Mouse (Mus musculus) forebrain, embryonic 15.5 days (tissue): ENCODE measurements around the gene Ajm1. TPM values are rescaled to one million over a fixed set of nuclear protein-coding genes. Genes with fewer than 3 reads are reported as not detected.

Experiments
- ATAC-seq: fragments of 200-750 bp; cut with Nextera tagmentation; replicated peaks from 2 replicates; pipeline ENCODE4 v1.8.0; 2017; ENCODE audit warnings: mild to moderate bottlenecking, moderate TSS enrichment, moderate library complexity
- H3K27ac ChIP-seq: fragments of 300-500 bp; sonication (generic); replicated peaks from 2 replicates; pipeline ENCODE4 v1.5.1; 2015; ENCODE audit warnings: mild to moderate bottlenecking, inconsistent platforms
- H3K27me3 ChIP-seq: fragments of 300-500 bp; sonication (generic); 2 replicates; pipeline ENCODE4 v1.6.1; 2015; ENCODE audit warnings: inconsistent platforms
- H3K36me3 ChIP-seq: fragments of 300-500 bp; sonication (generic); 2 replicates; pipeline ENCODE4 v1.6.1; 2015; ENCODE audit warnings: mild to moderate bottlenecking, inconsistent platforms
- H3K4me1 ChIP-seq: fragments of 300-500 bp; sonication (generic); 2 replicates; pipeline ENCODE4 v1.6.1; 2015; ENCODE audit warnings: inconsistent platforms
- H3K4me2 ChIP-seq: fragments of 300-500 bp; sonication (generic); replicated peaks from 2 replicates; pipeline ENCODE4 v1.6.1; 2015; ENCODE audit warnings: mild to moderate bottlenecking, inconsistent platforms
- H3K4me3 ChIP-seq: fragments of 300-500 bp; sonication (generic); 2 replicates; pipeline ENCODE4 v1.5.1; 2015; ENCODE audit warnings: mild to moderate bottlenecking, inconsistent platforms
- H3K9ac ChIP-seq: fragments of 300-500 bp; sonication (generic); replicated peaks from 2 replicates; pipeline ENCODE4 v1.6.1; 2015; ENCODE audit warnings: mild to moderate bottlenecking, inconsistent platforms
- H3K9me3 ChIP-seq: fragments of 300-500 bp; sonication (generic); 2 replicates; pipeline ENCODE4 v1.6.1; 2016; ENCODE audit warnings: inconsistent platforms
- WGBS: fragments of 180-500 bp; shearing (Covaris S2); methylation state at CpG from one replicate; pipeline ENCODE4 v1.1.7; 2015; ENCODE audit warnings: mixed read lengths; 5-methylcytosine and 5-hydroxymethylcytosine counted together
- polyA plus RNA-seq: library from polyadenylated mRNA; unstranded; fragments of >200 nt; fragmentation: Nextera tagmentation; extraction: Ambion mirVana; gene quantifications from 2 replicates; pipeline ENCODE4 v1.2.1, GENCODE M21; 2015

Ajm1 gene
- 5.5 and 5.9 TPM in 2 replicates for polyA plus RNA-seq

DNA sequence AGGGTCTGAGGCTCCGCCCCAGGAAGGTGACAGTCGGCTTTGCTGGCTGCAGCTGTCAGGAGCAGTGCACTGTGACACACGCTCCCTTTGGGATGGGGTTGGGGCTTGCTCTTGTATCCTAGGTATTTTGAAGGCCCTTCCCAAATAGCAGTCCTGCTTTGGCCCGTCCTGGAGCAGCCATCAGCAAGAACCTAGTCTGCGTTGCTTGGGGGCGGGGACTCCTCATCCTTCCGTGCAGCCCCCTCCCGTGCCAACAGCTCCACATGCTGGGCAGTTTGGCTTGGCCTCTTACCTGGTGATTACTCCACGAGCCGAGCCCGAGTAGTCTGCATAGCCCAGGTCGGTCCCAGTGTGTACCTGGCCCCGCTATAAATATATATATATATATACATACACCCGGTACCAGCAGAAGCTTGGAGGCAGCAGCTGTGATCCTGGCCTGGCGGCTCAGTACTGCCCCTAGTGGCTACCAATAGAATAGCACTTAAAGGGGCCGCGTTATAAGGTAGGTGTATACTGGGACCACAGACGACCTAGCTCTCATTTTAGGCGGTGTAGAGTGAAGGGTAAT is at the start of gene Ajm1:
Gene Ajm1, minus strand, starts transcription at position 464 of the 571 bp plus-strand sequence.
- peaks cover 55% of the 10 kb centered on the region for H3K4me1 ChIP-seq
- peak within 1 kb of the TSS; percentile 6; the same call in 1 of the 2 replicates for H3K27ac ChIP-seq

GRCm38 (mm10) chr2:25628738-25629137 is 47.2 kb upstream of the Ajm1 start:
- Histone ChIP-seq H3K9me3 (no peaks in the 10 kb centered on the region), H3K9ac (no peak overlapping the region), H3K4me1 (no peaks in the 10 kb centered on the region), H3K27ac (no peak overlapping the region), H3K27me3 (no peaks in the 10 kb centered on the region), H3K4me2 (no peak overlapping the region), H3K36me3 (no peaks in the 10 kb centered on the region), H3K4me3 (no peak overlapping the region)
- no peak for ATAC-seq
- 57% methylated on average over 4 of the region's 4 CpGs for WGBS

More for the DNA sequence above, at the start of gene Ajm1:
- H3K9ac ChIP-seq, result peak within 1 kb of the TSS; percentile 61
- peaks cover 21% of the 10 kb centered on the region for H3K36me3 ChIP-seq
- peak; percentile 78 for ATAC-seq
- WGBS, result 6% methylated on average over 19 of the region's 19 CpGs
- H3K27me3 ChIP-seq, result peaks cover 48% of the 10 kb centered on the region
- H3K4me3 ChIP-seq, result peak within 1 kb of the TSS; percentile 55
- H3K9me3 ChIP-seq, result no peaks in the 10 kb centered on the region
- peak within 1 kb of the TSS; percentile 79 for H3K4me2 ChIP-seq

DNA sequence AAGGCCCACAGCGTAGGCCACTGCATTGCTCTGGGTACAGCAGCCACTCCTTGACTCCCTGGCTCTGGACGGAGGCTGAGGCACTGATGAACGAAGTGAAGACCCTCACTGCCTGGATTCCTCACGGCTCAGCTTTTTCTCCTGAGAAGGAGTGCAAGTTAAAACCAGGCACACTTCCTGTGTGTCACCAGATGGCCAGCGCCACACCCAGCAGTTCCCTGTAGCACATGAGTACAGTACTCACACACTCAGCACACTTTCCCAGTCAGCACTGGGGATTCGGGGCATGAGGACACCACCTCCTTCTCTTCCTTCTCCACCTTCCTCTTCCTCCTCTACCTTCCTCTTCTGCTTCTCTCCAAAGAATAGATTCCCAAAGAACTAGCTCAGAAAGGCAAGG is 46.3 kb upstream of the Ajm1 start, which contains the start of gene Fcna:
Gene Fcna, minus strand, starts transcription at position 220 of the 400 bp plus-strand sequence.
- Histone ChIP-seq H3K9me3 (no peaks in the 10 kb centered on the region), H3K9ac (no peak within 1 kb of the TSS), H3K27ac (no peak within 1 kb of the TSS), H3K36me3 (no peaks in the 10 kb centered on the region), H3K4me1 (no peaks in the 10 kb centered on the region), H3K4me3 (no peak within 1 kb of the TSS), H3K27me3 (no peaks in the 10 kb centered on the region), H3K4me2 (no peak within 1 kb of the TSS)
- WGBS, result 86% methylated on average over 6 of the region's 6 CpGs
- no peak for ATAC-seq

DNA sequence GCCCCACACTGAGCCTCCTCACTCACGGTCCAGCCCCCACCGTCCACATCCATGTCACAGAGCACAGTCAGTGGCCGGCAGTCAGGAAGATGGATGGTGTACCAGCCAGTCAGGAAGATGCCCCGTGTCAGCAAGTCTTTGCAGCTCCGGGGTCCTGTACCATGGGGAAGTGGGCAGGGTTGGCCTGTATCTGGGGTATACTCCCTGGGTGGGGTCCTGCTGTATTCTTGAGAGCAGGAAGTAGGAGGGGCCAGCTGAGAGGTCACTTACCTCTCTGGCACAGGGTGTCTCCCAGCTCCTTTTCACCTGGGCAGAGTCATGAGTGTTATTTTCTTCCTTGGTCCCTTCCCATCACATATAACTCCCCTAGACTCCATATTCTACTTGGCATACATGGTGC is 44.4 kb upstream of the Ajm1 start:
- Histone ChIP-seq H3K4me1 (peaks cover 12% of the 10 kb centered on the region; the same call in 1 of the 2 replicates), H3K9ac (no peak overlapping the region), H3K27ac (no peak overlapping the region), H3K4me2 (no peak overlapping the region), H3K27me3 (no peaks in the 10 kb centered on the region), H3K36me3 (no peaks in the 10 kb centered on the region), H3K9me3 (no peaks in the 10 kb centered on the region), H3K4me3 (no peak overlapping the region)
- 86% methylated on average over 5 of the region's 5 CpGs for WGBS
- ATAC-seq, result no peak

GRCm38 (mm10) chr2:25621229-25622200 is 40.0 kb upstream of the Ajm1 start, which contains the start of gene Tmem141:
Gene Tmem141, minus strand, starts transcription at chr2:25622005.
- no peak within 1 kb of the TSS; the same call in 1 of the 2 replicates for H3K27ac ChIP-seq
- 4% methylated on average over 34 of the region's 34 CpGs for WGBS

GRCm38 (mm10) chr2:25620852-25621228 is 39.3 kb upstream of the Ajm1 start:
- H3K4me2 ChIP-seq, result peak overlapping the region; percentile 61; the same call in 1 of the 2 replicates
- no peak overlapping the region; the same call in 1 of the 2 replicates for H3K4me3 ChIP-seq
- H3K27me3 ChIP-seq, result peaks cover 22% of the 10 kb centered on the region
- H3K27ac ChIP-seq, result no peak overlapping the region
- H3K9ac ChIP-seq, result no peak overlapping the region
- H3K9me3 ChIP-seq, result no peaks in the 10 kb centered on the region
- peaks cover 15% of the 10 kb centered on the region; the same call in 1 of the 2 replicates for H3K4me1 ChIP-seq
- 88% methylated on average over 4 of the region's 4 CpGs for WGBS
- no peak for ATAC-seq
- H3K36me3 ChIP-seq, result no peaks in the 10 kb centered on the region

More at GRCm38 (mm10) chr2:25621229-25622200, 40.0 kb upstream of the Ajm1 start, which contains the start of gene Tmem141:
- peak within 1 kb of the TSS; percentile 43 for H3K4me3 ChIP-seq
- H3K4me2 ChIP-seq, result peak within 1 kb of the TSS; percentile 61
- peaks cover 15% of the 10 kb centered on the region for H3K27me3 ChIP-seq
- H3K9me3 ChIP-seq, result no peaks in the 10 kb centered on the region
- H3K4me1 ChIP-seq, result peaks cover 15% of the 10 kb centered on the region; the same call in 1 of the 2 replicates
- peak within 1 kb of the TSS; percentile 48 for H3K9ac ChIP-seq
- peak; percentile 92 for ATAC-seq
- no peaks in the 10 kb centered on the region for H3K36me3 ChIP-seq

GRCm38 (mm10) chr2:25620386-25620785 is 38.8 kb upstream of the Ajm1 start:
- ATAC-seq, result no peak
- peaks cover 27% of the 10 kb centered on the region for H3K27me3 ChIP-seq
- 86% methylated on average over 6 of the region's 6 CpGs for WGBS

DNA sequence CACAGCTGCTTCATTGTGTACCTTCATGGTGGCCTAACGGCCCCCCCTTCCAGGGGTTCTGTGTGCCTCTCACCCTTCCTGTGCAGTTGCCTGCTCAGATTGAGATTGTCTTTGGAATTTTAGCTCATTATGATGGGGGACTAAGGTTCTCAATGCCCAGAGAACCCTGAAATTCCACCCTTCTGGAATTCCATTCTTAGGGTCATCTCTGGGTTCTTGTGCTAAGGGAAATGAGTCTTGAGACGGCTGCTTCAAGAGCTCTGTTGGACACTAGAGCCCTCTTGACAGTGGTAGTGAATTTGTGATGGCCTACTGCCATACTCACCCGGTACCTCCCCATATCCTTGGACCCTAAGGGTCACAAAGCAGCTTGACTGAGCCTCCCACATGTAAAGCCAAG is 36.0 kb upstream of the Ajm1 start, which contains the start of gene Ccdc183:
Gene Ccdc183, minus strand, starts transcription at position 101 of the 400 bp plus-strand sequence.
- no peak within 1 kb of the TSS for H3K9ac ChIP-seq
- no peak within 1 kb of the TSS for H3K4me3 ChIP-seq
- no peaks in the 10 kb centered on the region for H3K9me3 ChIP-seq
- no peak for ATAC-seq
- H3K36me3 ChIP-seq, result no peaks in the 10 kb centered on the region
- peaks cover 15% of the 10 kb centered on the region; the same call in 1 of the 2 replicates for H3K4me1 ChIP-seq
- WGBS, result 80% methylated on average over 3 of the region's 3 CpGs
- H3K27ac ChIP-seq, result no peak within 1 kb of the TSS
- peaks cover 35% of the 10 kb centered on the region for H3K27me3 ChIP-seq
- H3K4me2 ChIP-seq, result no peak within 1 kb of the TSS

More at GRCm38 (mm10) chr2:25620386-25620785, 38.8 kb upstream of the Ajm1 start:
- Histone ChIP-seq H3K9ac (no peak overlapping the region), H3K4me3 (no peak overlapping the region), H3K4me2 (no peak overlapping the region), H3K27ac (no peak overlapping the region), H3K36me3 (no peaks in the 10 kb centered on the region), H3K4me1 (peaks cover 15% of the 10 kb centered on the region; the same call in 1 of the 2 replicates), H3K9me3 (no peaks in the 10 kb centered on the region)

DNA sequence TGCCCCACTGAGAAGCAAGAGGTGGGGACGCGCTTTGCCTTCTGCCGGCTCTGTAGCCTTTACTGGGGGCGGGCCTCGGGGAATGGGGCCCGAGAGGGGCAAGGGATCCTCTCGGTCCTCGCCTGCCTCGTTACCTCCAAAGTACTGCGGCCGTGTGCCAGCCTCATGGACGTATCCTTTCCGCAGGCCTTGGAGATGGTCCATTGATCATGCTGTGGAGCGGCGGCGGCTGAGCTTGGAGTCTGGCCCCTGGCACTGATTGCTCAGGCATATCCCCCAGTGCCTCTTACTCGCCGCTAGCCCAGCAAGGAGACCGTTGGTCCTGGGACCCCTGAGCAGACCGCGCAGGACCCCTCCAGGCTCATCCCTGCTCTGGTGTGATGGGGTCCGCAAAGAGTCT is 34.8 kb upstream of the Ajm1 start:
- Histone ChIP-seq H3K36me3 (no peaks in the 10 kb centered on the region), H3K4me1 (peaks cover 7% of the 10 kb centered on the region; the same call in 1 of the 2 replicates), H3K9ac (no peak overlapping the region), H3K4me2 (no peak overlapping the region), H3K9me3 (no peaks in the 10 kb centered on the region), H3K4me3 (no peak overlapping the region), H3K27me3 (peaks cover 35% of the 10 kb centered on the region), H3K27ac (no peak overlapping the region)
- WGBS, result 15% methylated on average over 22 of the region's 22 CpGs
- ATAC-seq, result no peak

DNA sequence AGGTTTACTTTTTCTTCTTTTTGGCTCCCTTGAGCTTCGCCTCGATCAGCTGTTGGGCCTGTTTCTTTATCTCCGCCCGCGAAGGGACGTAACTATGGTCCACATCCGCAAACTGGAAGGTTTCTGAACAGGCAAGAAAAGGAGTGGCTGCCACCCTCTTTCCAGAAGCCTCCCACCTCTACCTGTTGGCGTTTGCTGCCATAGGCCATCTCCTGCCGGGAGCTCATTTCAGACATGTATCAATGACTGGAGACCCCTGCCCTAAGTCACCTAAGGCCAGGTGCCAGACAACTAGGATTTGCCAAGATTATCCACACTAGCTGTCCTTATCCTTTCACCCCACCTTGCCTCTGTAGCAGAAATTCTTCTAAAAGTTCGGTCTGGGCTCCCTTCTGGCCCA is 27.1 kb upstream of the Ajm1 start:
- peaks cover 22% of the 10 kb centered on the region for H3K4me1 ChIP-seq
- peak overlapping the region; percentile 90 for H3K27ac ChIP-seq
- H3K27me3 ChIP-seq, result no peaks in the 10 kb centered on the region
- H3K36me3 ChIP-seq, result no peaks in the 10 kb centered on the region
- H3K4me3 ChIP-seq, result peak overlapping the region; percentile 80
- H3K9me3 ChIP-seq, result no peaks in the 10 kb centered on the region
- peak overlapping the region; percentile 66 for H3K4me2 ChIP-seq
- H3K9ac ChIP-seq, result peak overlapping the region; percentile 89; the same call in 1 of the 2 replicates
- ATAC-seq, result no peak; the same call in 1 of the 2 replicates
- 71% methylated on average over 10 of the region's 10 CpGs for WGBS

DNA sequence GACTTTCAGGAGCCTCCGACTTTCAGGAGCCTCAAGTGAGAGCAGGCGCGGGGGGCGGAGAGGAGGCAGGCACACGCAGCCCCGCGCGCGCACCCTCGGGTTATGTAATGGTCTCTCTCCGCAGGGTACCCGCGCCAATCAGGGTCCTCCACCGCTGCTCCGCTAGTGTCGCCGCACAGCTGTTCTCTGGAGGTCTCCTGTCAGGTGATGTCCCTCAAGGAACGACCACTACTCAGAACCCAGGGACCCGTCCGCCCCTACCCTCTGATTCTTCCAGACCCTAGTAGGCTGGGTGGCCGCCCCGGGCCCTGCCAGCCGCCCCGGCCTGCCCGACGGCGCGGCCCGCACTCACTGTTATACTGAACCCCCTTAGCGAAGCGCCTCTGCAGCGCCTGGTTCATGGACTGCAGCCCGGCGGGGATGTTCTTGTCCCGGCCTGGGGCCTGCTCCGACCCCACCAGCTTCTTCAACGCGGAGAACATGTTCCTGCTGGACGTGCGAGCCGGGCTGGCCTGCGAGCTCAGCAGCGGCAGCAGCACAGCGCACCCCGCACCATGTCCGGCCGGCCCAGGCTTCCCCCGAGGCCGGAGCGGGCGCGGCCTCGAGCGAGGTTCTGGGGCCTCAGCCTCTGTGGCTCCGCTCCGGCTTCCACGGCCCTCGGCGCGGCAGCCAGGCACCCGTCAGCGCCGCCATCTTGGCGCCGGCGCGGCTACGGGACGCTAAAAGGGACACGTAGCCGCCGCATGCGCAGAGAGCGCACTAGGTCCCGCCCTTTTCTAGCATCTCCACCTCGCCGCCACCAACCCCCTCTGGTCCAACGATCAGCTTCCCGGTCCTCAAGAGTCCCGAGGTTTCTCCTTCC is 26.4 kb upstream of the Ajm1 start, which contains the start of gene Rabl6:
Gene Rabl6, minus strand, starts transcription at position 761 of the 862 bp plus-strand sequence.
- ATAC-seq, result peak; percentile 94
- Histone ChIP-seq H3K27ac (peak within 1 kb of the TSS; percentile 90), H3K9me3 (no peaks in the 10 kb centered on the region), H3K9ac (peak within 1 kb of the TSS; percentile 89), H3K4me3 (peak within 1 kb of the TSS; percentile 80), H3K36me3 (no peaks in the 10 kb centered on the region), H3K4me1 (peaks cover 22% of the 10 kb centered on the region), H3K4me2 (peak within 1 kb of the TSS; percentile 66), H3K27me3 (no peaks in the 10 kb centered on the region)
- under 1% methylated on average over 80 of the region's 80 CpGs for WGBS
